Mouse (Mus musculus) left cerebral cortex, adult 11 months (tissue): ENCODE data around the gene Msl1.

ENCODE experiments used
- DNase-seq: peaks from one replicate; pipeline ENCODE4 v3.0.0; 2022; ENCODE audit warnings: low spot score

Msl1 gene

DNA sequence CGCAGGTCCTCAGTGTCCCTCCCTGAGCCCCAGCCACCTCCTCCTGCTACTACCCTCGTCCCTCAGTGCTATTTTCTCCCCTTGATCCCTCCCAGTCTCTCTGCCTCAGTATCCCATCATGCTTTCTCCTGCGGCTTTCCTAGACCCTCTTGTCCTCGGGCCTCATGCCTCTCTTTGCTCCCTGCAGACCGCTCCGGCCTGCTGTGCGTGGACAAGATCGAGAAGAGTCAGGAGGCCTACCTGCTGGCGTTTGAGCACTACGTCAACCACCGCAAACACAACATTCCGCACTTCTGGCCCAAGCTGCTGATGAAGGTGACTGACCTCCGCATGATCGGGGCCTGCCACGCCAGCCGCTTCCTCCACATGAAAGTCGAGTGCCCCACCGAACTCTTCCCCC, 31.2 kb upstream of the Msl1 start:
- no peak for DNase-seq

DNA sequence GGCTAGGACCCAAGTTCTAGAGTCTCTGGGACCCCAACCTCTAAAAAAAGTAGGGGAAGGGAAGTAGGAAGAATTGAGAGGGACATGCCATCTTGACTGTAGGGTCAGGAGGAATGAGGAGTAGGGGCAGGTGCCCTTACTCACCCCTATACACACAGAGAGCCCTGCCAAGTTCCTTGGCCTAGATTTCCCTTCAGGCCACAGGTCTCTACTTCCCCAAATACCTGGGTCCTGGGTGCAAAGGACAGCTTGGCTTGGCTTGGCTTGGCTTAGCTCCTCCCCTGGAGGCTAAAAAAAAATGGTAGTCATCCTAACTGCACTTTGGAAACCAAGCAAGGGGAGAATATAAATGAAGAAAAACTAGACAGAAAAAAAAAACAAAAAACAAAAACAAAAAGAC, 30.6 kb upstream of the Msl1 start:
- no peak for DNase-seq

DNA sequence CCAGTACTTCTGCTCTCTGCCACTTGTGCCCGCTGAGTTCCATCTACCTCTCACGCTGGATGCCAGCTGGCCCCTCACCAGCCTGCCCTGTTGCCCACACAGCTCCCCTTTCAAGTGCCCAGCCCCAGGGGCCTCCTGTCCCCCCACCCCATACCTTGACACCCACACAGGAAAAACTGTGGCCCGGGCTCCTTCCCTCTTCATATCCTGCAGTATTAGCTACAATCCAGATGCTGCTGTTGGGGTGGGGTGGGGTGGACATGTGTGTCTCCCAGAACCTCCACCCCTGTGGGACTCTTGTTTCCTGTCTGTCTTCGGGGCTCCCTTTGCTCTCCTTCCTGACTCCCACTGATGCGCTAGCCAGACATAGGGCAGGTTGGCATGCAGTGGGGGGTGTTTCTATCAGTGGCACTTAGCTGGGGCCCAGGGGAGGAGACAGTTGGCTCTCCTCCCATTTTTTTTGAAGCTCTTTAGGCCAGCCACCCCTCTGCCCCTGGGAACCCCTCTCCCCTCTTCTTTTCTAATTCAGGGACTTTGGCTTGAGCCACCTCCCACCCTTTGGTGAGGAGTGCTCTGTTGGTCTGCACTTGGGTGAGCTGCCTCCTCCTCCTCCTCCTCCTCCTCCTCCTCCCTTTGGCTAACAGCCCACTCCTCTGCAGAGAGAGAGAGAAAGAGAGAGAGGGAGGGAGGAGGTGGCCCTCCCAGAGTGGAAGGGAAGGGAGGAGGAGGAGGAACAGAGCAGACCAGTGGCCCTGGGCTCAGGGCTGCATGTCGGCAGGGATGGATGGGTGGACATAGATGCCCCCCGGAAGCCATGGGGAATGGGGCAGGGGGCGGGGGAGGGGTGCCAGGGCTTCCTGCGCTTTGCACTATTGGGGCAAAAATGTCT, 29.7 kb upstream of the Msl1 start:
- DNase-seq, result no peak

DNA sequence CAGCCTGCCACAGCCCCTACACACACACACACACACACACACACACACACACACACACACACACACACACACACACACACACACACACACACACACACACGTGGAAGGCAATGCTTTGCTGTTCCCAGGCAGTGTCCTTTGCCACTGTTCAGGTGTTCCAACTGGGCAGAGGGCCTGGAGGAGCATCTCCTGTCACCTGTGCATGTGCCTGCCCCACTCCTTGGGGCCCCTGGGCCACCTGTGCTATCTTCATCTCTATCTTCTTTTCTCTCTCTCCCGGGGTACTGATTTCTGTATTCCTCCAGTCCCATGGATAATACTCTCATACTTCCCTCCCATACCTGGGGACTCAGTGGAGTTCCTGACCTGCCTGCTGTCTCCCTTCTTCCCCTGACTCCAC, 29.0 kb upstream of the Msl1 start:
- DNase-seq, result no peak

DNA sequence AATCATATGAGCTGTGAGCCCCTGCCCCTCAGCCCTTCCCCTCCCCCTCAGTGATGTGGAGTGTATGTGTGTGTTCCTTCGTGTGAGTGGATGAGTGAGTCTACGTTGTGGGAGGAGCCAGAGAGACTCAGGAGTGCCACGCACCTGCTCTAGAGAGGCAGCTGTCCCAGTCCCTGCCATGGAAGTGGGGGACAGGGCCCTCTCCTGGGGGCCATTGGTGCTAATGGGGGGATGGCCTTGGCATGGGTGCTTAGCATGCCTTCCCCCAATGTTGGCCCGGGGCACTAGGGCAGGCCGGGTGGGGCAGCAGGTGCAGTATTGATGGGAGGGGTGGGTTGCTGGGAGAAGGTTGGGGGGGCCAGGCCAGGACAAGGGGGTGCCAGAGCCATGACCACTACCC, 28.5 kb upstream of the Msl1 start:
- no peak for DNase-seq

DNA sequence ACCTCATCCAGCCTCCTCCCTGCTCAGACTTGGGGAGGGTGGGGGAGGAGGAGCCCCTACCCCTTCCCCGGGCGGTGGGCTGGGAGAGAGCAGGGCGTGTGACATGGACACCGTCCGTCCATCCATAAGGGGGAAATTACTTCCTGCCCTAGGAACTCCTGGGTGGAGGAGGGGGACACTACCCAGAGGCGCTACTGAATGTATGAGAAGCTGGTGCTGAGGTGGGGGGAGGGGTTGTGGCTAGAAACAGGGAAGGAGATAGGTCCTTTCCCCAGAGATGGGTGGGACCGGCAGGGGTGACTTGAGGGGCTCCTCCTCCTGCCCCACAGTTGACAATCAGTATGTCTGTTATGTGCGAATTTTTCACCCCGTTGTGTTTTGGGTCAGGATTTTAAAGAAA, 28.0 kb upstream of the Msl1 start:
- DNase-seq, result no peak

DNA sequence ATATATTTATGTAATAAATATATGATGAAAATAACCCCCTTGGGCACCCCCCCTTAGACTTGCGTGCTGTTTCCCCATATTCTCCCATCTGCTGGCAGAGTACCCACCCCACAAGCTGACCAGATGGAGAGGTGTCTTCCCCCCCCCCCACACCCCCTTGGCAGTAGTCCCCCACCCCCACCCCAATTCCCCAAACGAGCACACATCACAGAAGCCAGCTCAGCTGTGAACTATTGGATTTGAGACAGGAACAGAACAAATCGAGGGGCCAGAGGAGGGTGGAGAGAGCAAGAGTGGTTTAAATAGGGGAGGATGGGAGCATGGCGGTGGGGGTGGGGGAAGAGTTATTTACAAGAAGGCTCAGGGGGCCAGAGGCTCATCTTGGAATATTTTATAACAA, 27.6 kb upstream of the Msl1 start:
- no peak for DNase-seq

DNA sequence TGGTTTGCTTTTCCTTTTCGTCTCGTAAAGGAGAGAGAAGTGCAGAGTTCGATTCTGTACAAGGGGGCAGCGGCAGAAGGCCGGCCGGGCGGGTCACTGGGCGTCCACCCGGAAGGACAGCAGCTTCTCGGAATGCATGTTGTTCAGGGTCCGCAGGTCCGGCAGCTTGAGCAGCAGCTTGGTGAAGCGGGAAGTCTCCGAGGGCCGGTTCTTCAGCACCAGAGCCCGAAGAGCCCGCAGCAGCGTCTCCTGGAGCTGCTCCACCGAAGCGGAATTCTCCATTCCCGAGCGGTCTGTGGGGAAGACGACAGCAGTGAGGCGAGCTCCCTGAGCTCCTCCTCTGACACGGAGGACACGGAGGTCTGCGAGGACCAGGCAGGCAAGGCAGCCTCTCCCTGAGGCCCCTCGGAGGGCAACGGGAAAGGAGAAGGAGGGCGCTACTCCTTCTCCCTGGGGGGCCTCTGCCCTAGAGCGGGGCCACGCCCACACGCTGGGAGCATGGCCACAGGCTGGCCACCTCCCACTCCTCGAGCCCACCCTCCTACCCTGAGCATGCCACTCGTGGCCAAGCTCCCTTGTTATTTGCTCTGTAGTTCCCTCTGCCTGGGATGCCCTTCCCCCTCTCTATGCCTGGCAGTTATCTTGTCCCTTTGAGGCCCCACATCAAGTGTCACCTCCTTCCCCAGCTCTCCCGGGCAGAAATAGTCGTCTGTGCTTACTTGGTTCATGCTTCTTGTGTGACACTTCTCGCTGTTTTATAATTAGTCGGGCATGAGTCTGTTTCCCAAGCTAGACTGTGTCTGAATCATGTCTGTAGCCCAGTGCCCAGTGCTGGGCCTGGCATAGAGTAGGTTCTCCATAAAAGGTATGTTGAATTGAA, 26.9 kb upstream of the Msl1 start:
- DNase-seq, result no peak

DNA sequence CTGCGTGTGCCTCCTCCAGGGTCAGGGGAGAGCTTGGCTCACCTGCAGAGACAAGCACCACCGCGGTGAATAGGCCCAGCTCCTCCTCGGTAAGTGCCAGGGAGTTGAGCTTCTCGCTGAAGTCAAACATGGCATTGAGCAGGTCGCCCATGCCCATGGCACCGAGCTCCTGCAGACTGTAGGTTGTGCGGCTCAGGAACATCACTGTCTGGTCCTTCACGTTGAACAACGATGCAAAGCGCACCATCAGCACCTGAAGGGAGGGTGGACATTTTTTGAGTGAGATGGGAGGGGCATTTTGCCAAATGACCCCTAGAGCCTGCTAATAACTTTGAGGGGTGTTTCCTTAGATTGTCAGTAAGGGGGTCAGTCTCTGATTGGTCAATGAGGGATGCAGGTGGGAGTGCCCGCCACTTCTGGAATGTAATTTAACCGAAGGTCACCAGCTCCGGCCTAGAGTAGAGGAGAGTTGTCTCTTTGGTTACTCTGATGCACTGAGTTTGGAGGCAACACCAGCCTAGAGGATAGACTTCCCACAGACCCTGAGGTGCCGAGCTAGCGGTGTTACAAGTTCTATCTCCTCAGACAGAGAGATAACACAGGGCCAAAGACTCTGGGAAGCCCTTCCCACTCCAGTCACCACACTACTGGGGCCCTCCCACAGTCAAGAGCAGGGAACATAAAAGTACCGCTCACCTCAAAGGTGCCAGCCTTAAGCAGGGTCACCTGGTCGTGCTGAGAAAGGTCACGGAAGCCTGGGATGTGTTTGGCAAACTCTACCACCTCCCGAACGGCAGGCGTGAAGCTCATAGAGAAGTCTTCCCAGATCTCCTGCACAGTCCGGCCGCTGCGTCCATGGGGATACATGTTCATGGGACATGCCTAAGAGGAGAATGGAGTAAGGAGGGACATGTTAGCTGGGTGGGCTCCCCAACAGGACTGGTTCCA, 26.0 kb upstream of the Msl1 start:
- DNase-seq, result no peak

DNA sequence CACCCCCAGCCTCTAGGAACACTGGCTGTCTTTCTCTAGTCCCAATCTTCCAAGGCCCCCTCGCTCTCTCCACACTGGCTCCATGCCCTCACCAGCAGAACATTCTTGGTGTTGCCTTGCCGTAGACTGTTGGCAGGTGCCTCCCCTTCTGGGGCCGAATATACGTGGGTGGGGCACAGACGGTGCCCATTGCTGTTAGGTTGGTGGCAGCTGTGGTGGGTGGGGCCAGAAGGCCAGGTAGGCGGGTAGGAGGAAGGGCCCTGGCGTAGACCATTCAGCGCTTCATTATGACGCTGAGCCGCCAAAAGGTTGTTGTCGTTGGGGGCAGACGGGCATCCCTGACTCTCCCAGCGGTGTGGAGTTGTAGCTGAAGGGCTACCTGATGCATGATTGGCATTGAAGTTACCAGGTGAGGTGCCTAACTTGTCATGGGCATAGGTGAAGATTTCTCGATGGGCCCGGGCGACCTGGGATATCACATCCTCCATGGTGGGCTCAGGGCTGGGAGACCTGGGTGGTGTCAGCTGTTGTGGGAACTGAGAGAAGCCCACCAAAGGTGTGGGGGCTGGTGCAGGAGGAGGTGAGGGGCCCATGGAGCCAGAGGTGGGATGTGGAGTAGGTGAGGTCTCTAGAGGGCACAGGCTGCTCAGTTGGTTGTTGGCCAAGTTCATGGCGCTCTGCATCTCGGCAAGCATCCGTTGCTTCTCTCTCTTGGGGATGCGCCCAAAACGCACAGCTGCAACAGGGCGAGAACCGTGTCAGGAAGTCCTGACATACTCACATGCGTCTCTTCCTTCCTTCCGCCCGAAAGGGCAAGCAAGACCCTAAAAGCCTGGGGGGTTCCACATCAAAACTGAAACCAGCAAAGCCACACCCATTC, 25.0 kb upstream of the Msl1 start:
- DNase-seq, result no peak

DNA sequence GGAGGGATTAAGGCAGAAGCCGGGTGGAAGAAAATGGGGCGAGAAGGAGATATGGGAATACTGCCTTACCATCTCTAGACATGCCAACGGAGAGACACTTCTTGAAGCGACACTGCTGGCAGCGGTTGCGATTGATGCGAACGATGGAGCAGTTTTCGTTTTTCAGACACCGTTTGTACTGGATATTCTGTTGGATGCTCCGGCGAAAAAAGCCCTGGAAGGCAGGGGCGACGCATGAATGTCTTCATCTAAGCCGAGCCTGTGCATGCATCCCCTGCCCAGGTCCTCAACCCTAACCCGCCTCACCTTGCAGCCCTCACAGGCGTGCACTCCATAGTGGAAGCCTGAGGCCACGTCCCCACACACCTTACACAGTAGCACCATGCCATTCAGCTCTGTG, 24.2 kb upstream of the Msl1 start:
- DNase-seq, result no peak

DNA sequence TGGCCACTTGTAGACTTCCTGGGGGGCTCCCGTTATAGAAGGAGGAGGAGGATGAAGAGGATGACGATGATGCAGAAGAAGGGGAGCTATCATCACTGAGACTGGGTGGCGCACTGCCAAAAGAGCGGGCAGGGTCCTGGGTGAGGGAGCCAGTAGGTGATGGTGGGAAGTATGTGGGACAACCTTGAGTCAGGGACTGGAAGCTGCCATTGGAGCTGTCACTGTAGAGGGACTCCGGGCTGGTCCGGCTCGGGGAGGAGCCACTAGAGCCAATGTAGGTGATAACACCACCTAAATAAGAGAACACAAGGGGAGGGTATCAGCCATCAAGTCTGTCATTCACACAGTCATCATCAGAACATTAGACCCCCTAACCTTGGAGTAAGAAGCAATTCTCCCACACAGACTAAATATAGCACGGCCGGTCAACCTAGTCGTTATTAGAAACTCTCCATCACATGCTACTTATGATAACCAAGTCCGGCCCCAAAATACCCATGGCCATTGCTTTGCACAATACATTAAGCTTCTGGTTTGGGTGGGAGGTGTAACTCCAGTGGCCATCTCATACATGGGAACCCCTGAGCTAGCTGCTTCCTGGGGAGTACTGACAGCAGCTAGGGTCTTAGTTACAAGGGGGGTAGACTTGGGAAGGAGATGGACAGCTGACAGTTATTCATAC, 23.3 kb upstream of the Msl1 start:
- DNase-seq, result no peak

DNA sequence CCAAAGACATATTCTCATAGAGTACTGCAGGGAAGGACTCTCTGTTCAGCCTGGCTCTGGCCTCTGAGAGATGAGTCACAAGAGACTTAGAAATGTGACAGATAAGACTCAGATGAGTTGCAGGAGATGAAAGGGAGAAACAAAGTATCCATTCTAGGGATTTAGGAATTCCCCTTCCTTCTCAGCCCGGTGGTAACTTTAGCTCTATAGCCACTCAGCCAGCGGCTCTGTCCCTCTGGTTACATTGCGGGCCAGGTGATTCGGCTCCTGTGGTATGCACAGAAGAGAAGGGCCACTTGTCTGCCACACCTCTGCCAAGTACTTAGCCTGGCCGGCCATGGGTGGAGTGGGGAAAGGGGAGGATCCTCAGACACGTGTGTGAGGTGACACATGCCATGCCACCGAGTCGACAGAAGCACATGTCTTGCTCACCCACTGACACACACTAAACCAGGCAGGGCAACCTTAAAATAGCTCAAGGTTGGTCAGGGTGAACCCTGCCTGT, 22.6 kb upstream of the Msl1 start:
- no peak for DNase-seq

DNA sequence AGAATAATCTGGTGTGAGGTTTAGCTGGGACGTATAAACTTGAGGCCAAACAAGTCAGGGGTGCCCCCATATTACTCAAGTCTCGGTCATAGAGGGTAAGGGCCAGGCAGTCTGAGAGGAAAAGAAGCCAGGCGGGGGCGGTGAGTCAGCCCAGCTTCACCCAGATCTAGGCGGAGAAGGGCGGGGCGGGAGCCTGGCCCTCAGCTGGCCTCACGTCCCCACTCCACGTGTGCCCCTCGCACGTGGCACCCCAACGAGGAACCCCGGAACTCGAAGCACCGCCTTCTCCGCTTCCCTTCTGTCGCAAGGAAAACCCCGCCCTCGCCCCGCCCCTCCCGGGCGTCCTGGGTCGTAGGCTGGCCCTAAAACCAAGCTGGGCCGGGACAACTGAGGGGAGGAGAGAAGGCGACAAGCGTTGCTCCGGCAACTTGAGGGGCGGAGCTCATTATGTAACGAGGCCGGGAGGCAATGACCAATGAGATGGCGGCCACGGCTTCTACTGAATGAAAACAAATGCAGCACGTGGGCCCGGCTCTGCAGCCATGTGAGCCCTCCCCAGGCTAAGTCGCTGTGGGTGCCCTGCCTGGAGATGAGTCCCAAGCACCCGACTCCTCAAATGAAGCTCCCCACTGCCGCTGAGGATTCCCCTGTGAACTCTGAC, 21.6 kb upstream of the Msl1 start:
- DNase-seq, result peak; percentile 100

DNA sequence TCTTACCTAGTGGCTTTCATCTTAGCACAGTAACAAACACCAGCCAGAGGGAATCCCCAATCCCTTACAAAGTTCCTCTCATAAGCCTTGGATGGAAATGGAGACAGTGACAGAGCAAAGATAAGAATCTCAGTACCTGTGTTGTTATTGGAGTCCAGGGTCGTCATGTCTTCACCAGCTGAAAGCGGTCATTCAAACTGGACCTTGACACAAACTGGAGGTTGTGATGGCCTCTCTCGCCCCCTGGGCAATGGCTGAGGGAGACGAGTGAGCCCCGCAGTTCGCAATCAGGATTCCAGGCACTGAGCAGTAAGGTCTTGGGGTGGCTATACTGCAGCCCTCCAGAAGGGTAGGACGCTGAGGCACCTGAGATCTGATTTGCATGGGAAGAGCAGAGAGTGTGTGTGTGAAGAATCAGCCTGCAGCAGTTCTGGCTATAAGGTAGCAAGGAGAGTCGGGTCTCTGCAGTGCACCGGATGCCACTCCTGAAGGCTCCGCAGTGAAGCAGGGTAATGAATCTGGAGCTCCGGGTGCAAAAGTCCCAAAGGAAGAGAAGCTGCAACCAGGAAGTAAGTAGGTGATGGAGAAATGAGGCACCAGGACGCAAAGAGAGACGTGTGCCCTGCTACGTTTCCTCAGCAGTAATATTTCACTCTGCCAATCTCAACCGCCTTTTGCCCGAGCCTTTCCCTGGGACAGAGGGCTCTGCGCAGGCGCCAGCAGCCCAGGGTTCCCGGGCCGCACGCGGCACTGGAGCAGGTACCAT, 20.6 kb upstream of the Msl1 start, which contains the start of gene Nr1d1:
Gene Nr1d1 (minus strand): TSS at position 752 of the 766 bp plus-strand sequence.
- no peak for DNase-seq

DNA sequence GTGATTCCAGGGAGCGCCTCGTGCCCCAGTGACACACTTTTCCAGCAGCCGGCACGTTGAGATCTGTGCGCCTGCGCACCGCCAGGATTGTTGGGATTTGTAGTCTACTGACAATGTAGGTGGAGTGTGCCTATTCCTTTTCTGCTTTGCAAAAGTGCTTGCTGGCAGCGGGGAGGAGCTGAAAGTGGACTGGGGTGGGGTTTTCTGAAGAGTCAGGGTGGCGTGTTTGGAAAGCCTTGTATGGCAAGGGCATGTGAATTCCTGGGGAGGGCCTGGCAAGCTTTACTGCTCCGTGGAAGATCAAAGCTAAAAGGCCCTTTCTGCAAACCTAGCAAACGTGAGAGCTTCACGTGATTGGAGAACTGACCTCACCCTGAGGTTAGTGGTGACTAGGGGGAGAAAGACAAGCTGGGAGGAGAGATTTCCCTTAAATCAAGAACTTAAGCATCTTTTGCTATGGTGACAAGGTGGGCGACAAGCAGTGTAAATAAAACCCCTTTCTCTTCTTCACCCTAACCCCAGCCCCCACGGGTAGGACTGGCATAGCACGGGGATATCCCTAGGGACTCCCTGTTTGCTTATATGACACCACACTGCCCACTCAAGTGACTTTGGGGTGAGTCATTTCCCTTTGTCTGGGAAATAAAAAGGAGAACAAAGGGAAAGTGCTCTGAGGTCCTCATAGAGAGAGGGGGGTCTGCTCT, 19.8 kb upstream of the Msl1 start:
- DNase-seq, result peak; percentile 99

DNA sequence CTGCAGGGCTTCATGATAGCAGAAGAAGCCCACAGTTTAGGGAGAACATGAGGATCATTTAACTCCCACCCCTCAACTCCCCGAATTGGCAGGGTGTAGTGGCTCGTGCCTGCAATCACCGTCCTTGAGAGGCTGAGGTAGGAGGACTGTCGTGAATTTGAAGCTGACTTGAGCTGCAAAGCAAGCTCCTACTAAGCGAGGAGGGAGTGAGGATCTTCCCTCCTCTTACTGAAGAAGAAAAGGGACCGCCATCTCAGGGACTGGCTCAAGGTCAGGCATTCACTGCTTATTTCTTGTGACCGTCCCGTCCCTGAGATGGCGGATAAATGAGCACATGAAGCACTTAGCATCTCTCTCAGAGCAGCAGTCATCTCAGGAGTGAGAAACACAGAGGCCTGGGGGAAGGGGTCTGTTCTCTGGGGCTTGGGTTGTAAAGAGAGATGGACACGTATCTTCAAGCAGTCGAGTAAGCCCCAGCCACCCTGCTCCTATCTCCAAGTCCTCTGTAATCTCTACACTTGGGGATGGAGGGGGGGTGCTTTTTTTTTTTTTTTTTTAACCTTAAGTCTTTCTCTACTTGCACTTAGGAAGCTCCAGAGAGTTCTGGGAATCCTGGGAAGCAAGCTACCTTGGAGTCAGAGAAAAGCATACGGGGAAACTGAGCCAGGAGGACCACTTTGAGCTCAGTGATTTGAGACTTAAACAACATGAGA, 19.1 kb upstream of the Msl1 start:
- DNase-seq, result no peak
